Mouse (Mus musculus) liver, embryonic 14.5 days (tissue): ENCODE results near the gene Maml1. TPM values are rescaled to one million over a fixed set of nuclear protein-coding genes. Genes with fewer than 3 reads are reported as not detected.

Source experiments
- ATAC-seq: fragments of 200-750 bp; cut with Nextera tagmentation; 2 replicates; pipeline ENCODE4 v1.8.0; 2017; ENCODE audit warnings: moderate number of reproducible peaks, mild to moderate bottlenecking, moderate library complexity; ENCODE audit not compliant: insufficient read depth
- DNase-seq, 3 experiments: peaks; one replicate each; pipeline ENCODE4 v3.0.0-alpha.2; 2012 to 2013; ENCODE audit warnings: low read depth in 3 of 3, low spot score in 3 of 3
- H3K27ac ChIP-seq: fragments of 300-500 bp; sonication (generic); 2 replicates; pipeline ENCODE4 v1.5.1; 2014; ENCODE audit warnings: moderate library complexity, mild to moderate bottlenecking, control low read depth, inconsistent platforms
- H3K27me3 ChIP-seq: fragments of 300-500 bp; sonication (generic); 2 replicates; pipeline ENCODE4 v1.6.1; 2014; ENCODE audit warnings: mild to moderate bottlenecking, low read length, moderate library complexity; ENCODE audit not compliant: control insufficient read depth, insufficient read depth
- H3K36me3 ChIP-seq: fragments of 300-500 bp; sonication (generic); replicated peaks from 2 replicates; pipeline ENCODE4 v1.6.1; 2014; ENCODE audit warnings: low read depth; ENCODE audit not compliant: control insufficient read depth, insufficient read depth
- H3K4me1 ChIP-seq, 2 experiments: fragments of 200-500 bp in 1 of 2; fragments of 300-500 bp in 1 of 2; sonication (generic) in 1 of 2; replicated peaks; 2 replicates each; pipeline ENCODE4 v1.6.1; 2012 to 2014; ENCODE audit warnings: antibody characterized with exemption in 1 of 2, inconsistent platforms in 1 of 2, low read length in 1 of 2; ENCODE audit not compliant: control insufficient read depth in 2 of 2, insufficient read depth in 2 of 2
- H3K4me2 ChIP-seq: fragments of 300-500 bp; sonication (generic); 2 replicates; pipeline ENCODE4 v1.6.1; 2014; ENCODE audit warnings: low read depth, mild to moderate bottlenecking, control low read depth, moderate library complexity
- H3K4me3 ChIP-seq, 2 experiments: fragments of 200-500 bp in 1 of 2; fragments of 300-500 bp in 1 of 2; sonication (generic) in 1 of 2; 2 replicates each; pipeline ENCODE4 v1.5.1; 2012 to 2014; ENCODE audit warnings: low read depth in 2 of 2, low read length in 2 of 2, mild to moderate bottlenecking in 2 of 2, control low read depth in 1 of 2, inconsistent platforms in 1 of 2, moderate library complexity in 1 of 2; ENCODE audit not compliant: insufficient read depth in 1 of 2
- H3K9ac ChIP-seq: fragments of 300-500 bp; sonication (generic); replicated peaks from 2 replicates; pipeline ENCODE4 v1.6.1; 2014; ENCODE audit warnings: mild to moderate bottlenecking, control low read depth, moderate library complexity
- H3K9me3 ChIP-seq: fragments of 300-500 bp; sonication (generic); 2 replicates; pipeline ENCODE4 v1.6.1; 2016; ENCODE audit warnings: low read length, mixed read lengths; ENCODE audit not compliant: control insufficient read depth
- CTCF ChIP-seq: IDR thresholded peaks from 2 replicates; pipeline ENCODE4 v1.5.1; 2016; ENCODE audit warnings: antibody characterized with exemption, low read depth, control low read depth
- EP300 ChIP-seq: IDR thresholded peaks from 2 replicates; pipeline ENCODE4 v1.6.1; 2016; ENCODE audit warnings: antibody characterized with exemption, low read depth
- WGBS: fragments of 180-500 bp; shearing (Covaris S2); extraction: QIAGEN DNeasy Blood & Tissue Kit; methylation state at CpG from one replicate; pipeline ENCODE4 v1.1.7; 2014; ENCODE audit not compliant: insufficient replicate concordance; 5-methylcytosine and 5-hydroxymethylcytosine counted together
- polyA plus RNA-seq, 2 experiments: library from polyadenylated mRNA; depleted of rRNA in 1 of 2; stranded (reverse) in 1 of 2; unstranded in 1 of 2; fragments of >200 nt; fragmentation: Nextera tagmentation in 1 of 2; extraction: Ambion mirVana in 1 of 2; gene quantifications; 2 replicates each; pipeline versions ENCODE4 v1.2.1 to v1.2.3; 2012 to 2014

The Maml1 gene
- polyA plus RNA-seq, 2 experiments = 1.9 to 3.4 TPM

- Histone ChIP-seq H3K4me1 (peaks cover 19 to 20% of the 10 kb centered on the region in 2 experiments), H3K9ac (peak overlapping the region; percentile 98), H3K36me3 (no peaks in the 10 kb centered on the region; the same call in 1 of the 2 replicates), H3K4me2 (peak overlapping the region; percentile 92), H3K27me3 (no peaks in the 10 kb centered on the region), H3K27ac (peak overlapping the region; percentile 98), H3K9me3 (no peaks in the 10 kb centered on the region), H3K4me3 (peak overlapping the region; percentile 83 to 89)
- ATAC-seq = peak; percentile 94
- TF ChIP-seq CTCF (peak; percentile 50), EP300 (peak; percentile 85)
- under 1% methylated on average over 70 of the region's 70 CpGs for WGBS
- peak; percentile 89 to 91 (median 91) for DNase-seq
Observed at GRCm38 (mm10) chr11:50224671-50225530, 67.2 kb downstream of the Maml1 start.

- peak overlapping the region; percentile 92 for H3K4me2 ChIP-seq
- H3K27me3 ChIP-seq = no peaks in the 10 kb centered on the region
- peak overlapping the region; percentile 98 for H3K27ac ChIP-seq
- 4% methylated on average over 17 of the region's 17 CpGs for WGBS
- H3K36me3 ChIP-seq = no peaks in the 10 kb centered on the region; the same call in 1 of the 2 replicates
- no peak for DNase-seq
- H3K4me1 ChIP-seq = peaks cover 19 to 24% of the 10 kb centered on the region in 2 experiments
- no peak for ATAC-seq
- H3K9ac ChIP-seq = peak overlapping the region; percentile 98
- TF ChIP-seq CTCF (no peak), EP300 (no peak)
- H3K9me3 ChIP-seq = no peaks in the 10 kb centered on the region
- H3K4me3 ChIP-seq = peak overlapping the region; percentile 83 to 89
Observed at GRCm38 (mm10) chr11:50223783-50224662, 68.1 kb downstream of the Maml1 start.

- Histone ChIP-seq H3K27ac (peak overlapping the region; percentile 98), H3K4me2 (peak overlapping the region; percentile 92), H3K27me3 (no peaks in the 10 kb centered on the region), H3K9ac (peak overlapping the region; percentile 98), H3K9me3 (no peaks in the 10 kb centered on the region), H3K36me3 (no peaks in the 10 kb centered on the region; the same call in 1 of the 2 replicates), H3K4me3 (peak overlapping the region in 1 of 2 experiments; percentile 89; a peak in 3 of 4 replicates), H3K4me1 (peaks cover 28 to 37% of the 10 kb centered on the region in 2 experiments)
- DNase-seq (no peak), ATAC-seq (no peak)
- TF ChIP-seq CTCF (no peak), EP300 (no peak)
- 60% methylated on average over 7 of the region's 7 CpGs for WGBS
Observed at GRCm38 (mm10) chr11:50222559-50223276, 69.4 kb downstream of the Maml1 start.

DNA sequence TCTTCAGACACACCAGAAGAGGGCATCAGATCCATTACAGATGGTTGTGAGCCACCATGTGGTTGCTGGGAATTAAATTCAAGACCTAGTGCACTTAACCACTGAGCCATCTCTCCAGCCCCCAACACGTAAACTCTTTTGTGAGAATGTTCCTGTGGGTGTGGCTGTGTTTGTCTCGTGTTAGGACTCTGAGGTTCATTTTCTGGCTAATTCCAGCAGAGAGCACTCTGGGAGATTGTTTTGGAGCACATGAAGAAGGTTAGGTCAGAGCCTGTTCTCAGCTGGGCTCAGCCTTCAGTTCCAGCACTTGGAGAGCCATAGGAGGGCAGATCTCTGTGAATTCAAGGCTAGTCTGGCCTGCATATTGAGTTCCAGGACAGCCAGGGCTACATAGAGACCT is 72.3 kb downstream of the Maml1 start:
- Histone ChIP-seq H3K9me3 (no peaks in the 10 kb centered on the region), H3K9ac (no peak overlapping the region), H3K4me2 (no peak overlapping the region), H3K4me3 (no peak overlapping the region), H3K27me3 (no peaks in the 10 kb centered on the region), H3K36me3 (no peaks in the 10 kb centered on the region), H3K27ac (no peak overlapping the region), H3K4me1 (peaks cover 36 to 51% of the 10 kb centered on the region in 2 experiments)
- ATAC-seq (no peak), DNase-seq (no peak)
- WGBS = 41% methylated on average over 2 of the region's 2 CpGs
- TF ChIP-seq EP300 (no peak), CTCF (peak; percentile 12; the same call in 1 of the 2 replicates)
